Mouse (Mus musculus) heart, adult 2 months (tissue): ENCODE data around the gene Ebf1.

Experiments
- CTCF ChIP-seq: fragments of 200-600 bp; IDR thresholded peaks from 2 replicates; pipeline ENCODE4 v1.8.1; 2022; ENCODE audit warnings: antibody characterized with exemption, mild to moderate bottlenecking, moderate library complexity
- EP300 ChIP-seq: fragments of 200-500 bp; IDR thresholded peaks from 2 replicates; pipeline ENCODE4 v1.6.1; 2011; ENCODE audit warnings: low read depth, low read length, control low read depth; ENCODE audit not compliant: insufficient read depth

DNA sequence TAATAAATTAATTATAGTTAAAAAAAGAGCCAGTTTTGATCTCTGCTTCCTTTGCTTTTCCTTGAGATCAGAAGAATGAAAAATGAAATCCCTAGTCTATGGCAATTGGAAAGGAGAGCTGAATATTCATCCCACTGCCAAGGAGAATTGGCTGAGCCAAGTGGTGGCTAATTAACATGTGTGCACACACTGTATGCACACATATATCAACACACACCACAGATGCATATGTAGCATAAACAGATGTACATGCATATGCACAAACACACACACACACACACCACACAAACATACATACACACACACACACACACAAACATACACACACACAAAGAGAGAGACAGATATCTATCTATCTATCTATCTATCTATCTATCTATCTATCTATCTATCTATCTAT, 205.2 kb downstream of the Ebf1 start:
- no peak for TF ChIP-seq EP300
- TF ChIP-seq CTCF, result no peak
